Mouse (Mus musculus) kidney, adult 9 months (tissue): ENCODE data around the gene H2al2a.

Experiments
- DNase-seq: peaks from one replicate; pipeline ENCODE4 v3.0.0; 2022

The H2al2a gene

DNA sequence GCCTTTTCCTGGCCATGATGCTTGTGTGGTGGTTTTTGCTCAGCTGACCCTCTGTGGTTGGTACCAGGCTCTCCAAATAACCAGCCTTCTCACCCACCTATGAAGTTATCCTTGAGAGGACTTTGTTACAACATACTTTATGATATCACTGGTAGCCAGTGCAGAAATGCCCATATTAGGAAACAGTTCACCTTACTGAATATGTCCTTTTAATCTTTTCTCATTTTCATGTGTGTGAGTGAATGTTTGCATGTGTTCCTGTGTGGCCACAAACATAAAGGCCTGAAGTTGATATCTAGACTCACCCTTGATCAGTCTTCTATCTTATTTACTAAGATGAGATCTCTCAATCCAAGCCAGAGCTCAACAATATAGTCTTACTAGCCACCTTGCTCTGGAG is at the start of gene H2al2a:
TSS of gene H2al2a (minus strand) at position 101 of the 400 bp plus-strand sequence.
- no peak for DNase-seq

DNA sequence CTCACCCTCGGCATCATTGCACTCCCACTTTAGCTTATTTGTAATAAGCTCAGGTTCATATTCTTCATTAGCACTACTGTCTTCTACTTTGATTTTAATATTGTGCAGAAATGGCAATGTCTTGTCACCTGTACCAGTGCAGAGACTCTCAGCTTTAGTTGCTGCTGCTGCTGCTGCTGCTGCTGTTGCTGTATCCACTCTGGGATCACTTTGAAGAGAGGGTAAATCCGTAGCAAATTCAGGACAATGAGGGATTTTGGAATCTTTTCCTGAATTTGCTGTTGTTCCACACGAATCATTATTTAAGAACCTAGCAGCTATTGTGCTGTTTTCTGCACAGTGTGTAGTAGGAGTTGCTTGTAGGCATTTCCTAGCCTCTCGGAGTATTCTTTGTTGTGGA is 49.4 kb upstream of the H2al2a start:
- no peak for DNase-seq

DNA sequence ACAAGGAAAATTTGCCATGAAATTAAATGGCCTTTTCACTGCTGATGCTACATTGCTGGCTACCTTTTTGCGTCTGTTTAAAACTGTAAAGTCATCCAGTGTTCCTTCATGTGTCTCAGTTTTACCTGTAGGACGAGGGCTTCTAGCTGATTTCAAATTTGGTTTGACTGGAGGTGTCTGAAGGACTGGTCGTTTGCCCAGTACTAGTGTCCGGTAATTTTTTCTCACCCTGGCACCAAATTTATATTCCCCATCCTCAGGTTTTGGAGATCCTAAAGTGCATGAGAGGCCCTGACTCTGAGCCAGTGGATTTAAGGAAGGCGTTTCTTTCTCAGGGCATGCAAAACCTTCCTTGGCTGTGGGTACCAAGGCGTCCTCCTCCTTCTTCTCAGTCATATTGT is 49.0 kb upstream of the H2al2a start:
- DNase-seq = no peak

DNA sequence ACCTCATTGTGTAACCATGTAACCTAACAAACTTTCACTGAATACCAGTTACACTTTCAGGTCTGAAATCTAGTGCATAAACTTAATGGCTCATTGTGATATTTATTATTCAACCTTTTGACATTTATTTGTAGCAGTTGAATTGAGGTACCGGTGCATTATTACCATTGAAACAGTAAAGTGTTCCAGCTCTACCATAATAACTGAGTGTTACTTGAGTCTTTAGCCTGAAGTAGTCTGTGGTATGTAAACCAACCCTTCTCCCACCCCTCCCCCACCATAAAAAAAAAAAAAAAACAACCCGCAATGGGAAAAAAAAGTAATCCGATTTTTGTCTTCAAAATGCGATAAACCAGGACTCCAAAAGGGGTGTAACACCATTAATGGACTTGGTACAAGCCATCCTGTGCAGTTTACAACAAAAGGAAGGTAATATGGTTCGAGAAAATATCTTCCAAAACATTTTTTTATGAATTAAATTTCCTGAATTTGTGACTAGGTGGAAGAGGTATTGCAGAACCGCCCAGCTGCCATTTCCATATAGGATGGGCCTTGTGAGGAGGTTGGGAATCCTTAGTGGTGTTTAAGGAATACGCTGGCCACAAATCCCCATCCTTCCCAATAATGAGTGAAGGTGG is 48.5 kb upstream of the H2al2a start:
- no peak for DNase-seq

DNA sequence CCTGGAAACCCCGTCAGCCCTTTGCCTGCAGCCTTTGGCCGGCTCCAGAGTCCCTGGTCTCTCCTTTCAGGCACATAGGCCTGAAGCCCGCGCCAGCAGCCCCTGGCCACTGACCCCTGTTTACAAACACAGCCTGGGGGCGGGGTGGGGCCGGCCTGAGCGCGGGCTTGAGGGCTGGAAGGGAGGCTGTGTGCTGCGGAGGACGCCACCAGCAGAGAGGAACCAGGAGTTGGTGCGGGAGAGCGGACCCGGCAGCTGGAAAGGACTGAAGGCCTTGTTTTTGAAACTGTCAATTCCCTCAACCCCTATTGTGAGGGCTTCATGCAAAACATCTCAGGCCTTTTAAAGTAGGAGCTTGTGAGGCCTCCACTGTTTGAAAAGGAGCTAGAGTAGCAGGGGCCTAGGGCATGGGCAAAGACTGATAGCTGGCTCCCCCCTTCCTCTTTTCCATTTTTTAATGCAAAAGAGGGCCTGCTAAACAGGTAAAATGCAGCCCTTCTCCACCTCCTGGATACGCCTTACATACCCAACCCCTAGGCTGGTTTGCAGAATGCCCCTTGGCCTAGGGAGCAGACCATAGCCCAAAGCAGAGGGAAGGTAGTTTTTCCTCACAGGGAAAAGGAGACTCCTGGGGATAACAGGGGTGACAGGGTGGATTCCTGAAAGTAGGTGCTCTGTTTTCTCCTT is 44.6 kb upstream of the H2al2a start:
- DNase-seq = peak; percentile 74

DNA sequence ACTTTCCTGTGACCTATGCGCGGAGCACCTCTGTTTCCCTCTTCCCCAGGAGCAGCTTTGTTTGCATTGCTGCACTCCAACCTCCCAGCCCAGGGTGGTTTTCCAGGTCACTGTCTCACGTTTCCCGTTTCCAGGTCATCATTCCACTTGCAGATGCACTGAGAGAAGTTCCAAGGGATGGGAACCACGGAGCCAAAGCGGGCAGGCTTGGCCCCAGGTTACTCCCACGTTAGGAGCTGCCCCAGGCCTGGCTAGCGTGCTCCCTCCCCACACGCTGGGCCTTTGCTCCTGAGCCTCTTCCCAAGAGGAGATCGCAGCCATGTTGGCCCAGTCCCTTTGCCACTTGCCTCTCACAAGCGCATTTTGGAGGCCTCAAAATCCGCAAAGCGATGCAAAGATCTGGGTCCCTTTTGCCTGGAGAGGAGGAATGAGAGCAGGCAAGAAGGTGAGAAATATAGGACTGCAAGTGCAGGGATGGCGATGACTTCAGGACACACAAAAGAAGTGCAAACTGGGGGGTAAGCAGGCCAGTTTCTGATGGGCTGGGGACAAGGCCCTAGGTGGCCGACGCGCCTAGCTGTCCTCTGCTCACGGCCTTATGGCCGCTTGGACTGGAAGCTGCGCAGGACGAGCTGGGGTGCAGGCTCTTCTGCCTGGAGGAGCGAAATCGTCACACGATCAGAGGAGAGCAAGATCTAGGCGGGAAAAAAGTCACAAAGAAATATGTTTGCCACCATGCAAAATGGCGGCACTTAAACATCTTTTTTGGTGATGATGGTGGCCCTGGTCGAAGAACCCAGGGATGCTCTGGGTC is 43.8 kb upstream of the H2al2a start:
- DNase-seq = peak; percentile 25

DNA sequence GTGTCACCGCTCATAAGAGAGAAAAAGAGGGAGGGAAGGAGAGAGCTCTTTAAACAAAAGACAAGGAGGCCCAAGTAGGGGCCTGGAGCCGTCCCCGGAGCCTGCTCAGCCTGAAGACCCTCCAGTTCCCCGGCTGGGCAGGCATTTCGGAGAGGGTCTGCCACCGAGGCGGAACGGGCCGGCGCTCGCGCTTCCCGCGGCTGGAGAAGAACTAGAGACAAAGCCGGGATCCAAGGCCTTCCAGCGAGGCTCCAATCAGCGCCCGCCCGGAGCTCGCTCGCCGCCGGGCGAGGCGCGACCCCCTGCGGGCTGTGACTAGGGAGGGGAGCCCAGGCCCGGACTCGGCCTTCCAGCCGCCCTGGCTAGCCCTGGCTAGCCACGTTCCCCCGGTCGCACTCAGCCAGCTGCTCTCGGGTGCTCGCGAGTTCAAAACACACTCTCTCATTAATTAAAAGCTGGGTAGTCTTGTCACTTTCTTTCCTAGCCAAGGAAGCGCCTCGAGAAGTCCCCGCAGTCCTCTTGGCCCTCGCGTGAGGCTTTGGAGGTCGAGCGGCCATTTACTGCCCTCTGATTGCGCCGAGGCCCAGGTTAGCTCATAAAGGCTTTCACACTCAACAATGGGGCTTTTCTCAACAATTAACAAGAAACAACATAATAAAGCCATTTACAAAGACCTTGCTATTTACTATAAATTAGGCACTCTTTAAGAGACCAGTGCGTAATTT is 43.0 kb upstream of the H2al2a start:
- no peak for DNase-seq

DNA sequence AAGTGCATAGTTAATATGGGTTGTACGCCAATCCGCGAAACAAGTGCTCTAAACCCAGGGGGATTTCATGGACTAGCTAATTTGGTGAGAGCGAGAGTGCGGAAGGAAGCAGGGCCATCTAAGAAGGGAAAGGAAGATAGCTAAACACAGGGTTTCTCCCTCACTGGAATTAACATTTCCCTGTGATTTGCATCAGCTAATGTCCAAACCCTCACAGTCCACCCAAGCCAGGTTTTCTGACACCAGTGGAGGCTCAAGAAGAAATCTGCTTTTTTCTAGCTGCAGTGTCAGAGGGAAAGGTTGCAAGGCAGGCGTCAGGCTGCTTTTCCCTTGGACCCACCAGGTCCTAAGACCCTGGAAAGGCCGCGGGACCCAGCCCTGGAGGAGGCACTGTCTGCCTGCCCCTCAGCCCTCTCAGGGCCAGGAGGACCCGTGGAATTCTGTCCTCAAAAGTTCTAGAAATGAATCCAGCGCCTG is 42.2 kb upstream of the H2al2a start:
- DNase-seq = peak; percentile 6

DNA sequence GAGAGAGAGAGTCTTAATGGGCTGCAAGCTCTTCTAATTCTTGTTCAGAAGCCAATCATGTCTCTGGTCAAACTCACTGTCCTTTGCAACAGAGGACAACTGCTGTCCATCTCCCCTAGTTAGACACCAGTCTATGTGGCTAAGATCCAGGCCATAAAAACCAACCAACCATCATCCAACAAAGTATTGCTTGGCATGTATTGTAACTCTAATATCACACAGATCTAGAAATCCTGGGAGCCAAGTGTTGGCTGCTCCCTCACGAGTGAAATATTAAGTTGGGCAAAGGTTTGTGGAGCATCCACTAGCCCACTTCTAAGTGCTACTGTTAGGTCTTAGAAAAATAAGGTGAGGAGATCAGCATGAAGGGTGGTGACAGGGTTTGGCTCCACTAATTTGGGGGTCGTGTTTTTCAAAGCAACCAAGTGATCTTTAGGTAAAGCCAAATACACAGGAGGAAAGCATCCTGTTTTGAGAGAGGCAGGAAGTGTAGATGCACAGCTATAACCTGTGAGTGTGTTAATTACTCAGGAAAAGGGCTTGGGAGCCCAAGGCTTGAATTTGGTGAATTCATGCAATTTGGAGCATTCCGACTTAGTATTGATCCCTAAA is 41.5 kb upstream of the H2al2a start:
- peak; percentile 89 for DNase-seq

DNA sequence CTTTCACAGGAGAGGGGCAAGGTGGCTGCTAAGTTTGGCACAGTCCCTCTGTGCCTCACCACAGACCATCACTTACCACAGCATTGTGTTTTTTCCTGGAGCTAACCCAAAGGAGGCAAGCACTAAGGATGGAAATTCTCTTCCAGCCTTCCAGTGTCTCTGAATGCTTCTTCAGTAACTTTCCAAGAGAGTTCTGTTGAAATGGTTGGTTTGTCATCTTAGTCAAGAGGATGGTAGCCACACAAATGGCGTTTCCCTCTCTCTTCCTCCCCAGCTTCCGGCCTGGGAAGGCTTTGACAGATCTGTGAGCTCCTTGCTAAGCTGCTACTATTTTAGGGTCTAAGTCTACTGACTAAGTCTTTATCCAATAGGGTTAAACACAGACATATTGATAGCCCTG is 40.7 kb upstream of the H2al2a start, which contains the start of gene A930004D18Rik:
TSS of gene A930004D18Rik (minus strand) at position 247 of the 400 bp plus-strand sequence.
- no peak for DNase-seq

DNA sequence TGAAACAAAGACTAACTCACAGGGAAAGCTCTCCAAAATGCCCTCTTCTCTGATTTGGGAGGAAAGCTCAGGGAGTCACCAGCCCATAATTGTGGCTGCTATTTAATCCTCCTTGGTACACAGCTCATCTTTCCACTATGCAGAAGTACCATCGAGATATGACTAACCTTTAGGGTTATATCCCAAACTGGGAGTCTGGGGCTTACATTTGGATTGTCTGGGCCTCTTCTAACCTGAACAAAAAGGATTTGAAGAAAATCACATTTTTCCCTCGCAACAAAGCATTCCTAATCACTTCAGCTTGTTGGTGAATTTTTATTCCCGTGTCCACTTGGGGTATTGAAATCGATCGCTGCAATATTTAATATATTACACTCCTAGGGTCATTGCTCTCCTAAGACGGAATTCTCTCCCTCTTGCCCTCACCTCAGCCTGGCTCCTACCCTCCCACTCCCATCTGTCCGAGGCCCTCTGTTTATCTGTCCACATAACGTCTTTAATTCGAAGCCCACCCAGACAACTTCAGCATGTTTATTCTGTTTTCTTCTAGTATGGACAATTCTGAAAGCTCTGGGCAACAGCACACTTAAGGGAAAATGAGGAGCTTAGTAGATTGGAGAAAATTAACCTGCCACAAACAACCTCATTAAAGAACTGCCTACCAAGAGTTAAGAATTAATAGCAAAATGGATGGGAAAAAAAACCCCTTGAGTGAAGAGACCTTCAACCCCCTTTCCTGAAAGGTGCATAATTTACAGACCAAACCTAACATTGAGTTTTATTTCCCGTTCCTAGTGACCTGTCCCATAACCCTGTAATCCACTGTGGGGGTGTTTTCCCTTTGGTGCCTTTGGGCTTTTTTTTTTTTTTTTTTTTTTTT is 37.9 kb upstream of the H2al2a start:
- DNase-seq = peak; percentile 73

DNA sequence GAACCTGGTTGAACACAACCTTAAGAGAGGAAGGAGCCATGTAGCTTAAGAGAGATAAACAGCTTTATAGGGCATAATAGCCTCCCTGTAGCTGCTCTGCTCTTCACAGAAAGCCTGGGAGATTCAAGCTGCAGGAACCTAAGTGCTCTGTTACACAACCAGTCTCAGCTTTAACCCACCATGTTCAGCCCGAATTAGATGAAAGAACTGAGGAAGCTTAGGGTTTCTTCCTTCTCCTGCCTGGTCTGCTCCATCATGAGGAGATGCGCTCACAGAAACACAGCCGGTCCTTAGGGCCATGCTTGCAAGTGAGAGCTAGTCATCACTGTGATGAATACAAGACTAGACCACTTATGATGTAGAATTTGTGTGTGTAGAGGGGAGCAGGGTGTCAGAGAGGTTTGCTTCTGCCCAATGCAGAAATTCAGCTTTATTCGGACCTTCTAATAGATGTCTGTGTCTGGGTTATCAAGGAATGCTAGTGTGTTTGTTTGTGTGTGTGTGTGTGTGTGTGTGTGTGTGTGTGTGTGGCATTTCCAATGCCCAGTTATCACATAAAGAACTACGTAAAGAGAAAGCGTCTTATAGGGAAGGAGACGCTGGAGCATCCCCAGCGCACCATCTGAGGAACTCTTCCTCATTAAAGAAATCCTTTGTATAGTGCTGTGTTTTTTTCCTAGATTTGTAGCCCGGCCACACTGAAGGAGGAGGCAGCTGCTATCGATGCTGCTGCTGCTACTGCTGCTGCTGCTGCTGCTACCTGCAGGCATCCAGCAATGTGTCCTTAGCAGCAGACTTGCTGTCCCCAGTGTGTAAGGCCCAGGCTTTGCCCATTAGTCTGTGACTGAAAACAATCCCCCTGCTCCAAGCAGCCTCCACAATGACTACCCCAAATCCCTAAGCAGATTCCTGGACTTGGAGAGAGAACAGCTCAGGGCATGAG is 36.7 kb upstream of the H2al2a start:
- peak; percentile 9 for DNase-seq

DNA sequence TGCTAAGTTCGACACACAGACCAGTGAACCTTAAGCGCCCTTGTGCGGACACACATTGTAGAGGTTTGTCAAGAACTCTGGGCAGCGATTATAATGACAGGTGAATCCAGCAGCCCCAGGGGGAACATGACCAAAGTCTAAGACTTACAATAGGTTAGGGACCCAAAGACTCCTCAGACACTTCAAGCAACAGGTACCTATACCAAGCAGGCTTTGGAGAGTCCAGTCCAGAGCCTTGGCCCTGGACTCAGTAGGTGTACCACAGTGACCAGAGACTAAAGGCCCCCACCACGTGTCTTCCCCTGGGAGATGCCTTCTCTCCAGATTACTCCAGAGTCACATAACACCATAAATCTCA is 35.8 kb upstream of the H2al2a start:
- DNase-seq = peak; percentile 75

DNA sequence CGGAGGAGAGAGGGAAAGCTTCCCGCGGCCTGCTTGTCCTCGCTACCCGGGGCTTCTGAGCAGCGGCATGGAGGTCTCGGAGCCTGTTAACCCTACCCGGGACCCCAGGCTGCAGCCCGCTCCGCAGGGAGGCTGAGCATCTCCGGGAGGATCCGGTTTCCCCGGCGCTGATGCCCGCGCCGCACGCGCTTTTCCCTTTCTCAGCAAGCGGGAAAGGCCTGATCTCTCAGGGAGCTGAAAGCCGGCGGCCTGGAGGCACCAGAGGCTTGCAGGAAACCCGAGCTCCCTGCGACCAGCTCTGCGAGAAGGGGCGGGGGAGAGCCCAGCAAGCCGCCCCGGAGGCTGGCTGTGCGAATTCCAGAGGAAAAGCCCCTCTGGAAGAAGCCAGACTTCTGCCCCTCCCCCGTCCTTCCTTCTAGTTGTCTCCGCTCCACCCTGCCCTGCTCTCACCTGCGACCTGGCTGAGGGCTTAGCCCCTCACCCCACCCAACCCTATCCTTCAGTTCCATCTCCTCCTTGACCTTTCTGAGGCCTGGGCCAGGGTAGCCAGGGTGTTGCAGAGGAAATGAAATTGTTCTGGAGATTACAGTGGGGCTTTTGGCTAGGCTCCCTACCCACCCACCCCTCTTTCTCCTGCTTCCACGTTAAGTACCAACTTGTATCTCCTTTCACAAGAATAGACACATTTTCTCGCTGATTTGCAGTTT is 35.2 kb upstream of the H2al2a start:
- DNase-seq = peak; percentile 64

DNA sequence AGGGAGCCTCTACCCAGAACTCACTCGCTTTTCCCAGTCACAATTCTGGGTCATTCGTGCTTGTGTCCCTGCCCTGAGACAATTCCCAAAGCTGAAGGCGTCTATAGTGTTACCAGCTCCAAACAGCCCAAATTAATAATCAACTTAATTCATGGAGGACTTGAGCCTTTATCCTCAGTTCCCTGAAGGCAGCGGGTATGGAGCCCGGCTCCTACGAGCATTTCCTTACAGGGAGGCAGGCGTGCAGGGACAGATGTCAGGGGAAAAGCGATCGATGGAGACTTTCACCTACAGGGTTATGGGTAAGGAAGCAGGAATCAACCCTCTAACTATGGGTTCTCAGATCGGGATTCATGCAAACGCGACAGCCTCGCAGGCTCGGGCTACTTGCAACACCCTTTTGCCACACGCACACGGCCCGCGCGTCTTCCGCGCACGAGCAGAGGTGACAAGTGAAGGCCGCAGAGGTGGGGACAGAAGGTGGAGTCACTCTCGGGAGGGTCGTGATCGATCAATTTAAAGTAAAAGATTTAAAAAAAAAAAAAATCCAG is 34.6 kb upstream of the H2al2a start:
- peak; percentile 70 for DNase-seq

DNA sequence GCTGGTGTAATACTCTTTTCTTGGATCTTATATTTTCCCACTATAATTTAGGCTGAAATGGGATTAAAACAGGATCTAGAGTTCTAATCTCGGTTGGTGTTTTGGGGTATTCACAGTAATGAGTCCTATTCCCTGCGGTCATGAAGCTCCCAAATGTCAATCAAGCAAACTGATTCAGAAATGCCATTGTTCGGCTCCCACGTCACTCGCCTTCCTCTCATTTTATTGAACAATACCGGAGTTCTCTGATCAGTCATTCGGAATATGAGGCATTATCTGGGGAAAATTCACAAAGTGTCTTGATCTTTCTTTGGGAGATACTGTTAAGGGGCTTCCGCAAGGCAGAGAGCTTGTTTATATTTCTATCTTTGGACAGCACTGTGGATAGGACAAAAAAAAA is 33.8 kb upstream of the H2al2a start:
- peak; percentile 44 for DNase-seq

DNA sequence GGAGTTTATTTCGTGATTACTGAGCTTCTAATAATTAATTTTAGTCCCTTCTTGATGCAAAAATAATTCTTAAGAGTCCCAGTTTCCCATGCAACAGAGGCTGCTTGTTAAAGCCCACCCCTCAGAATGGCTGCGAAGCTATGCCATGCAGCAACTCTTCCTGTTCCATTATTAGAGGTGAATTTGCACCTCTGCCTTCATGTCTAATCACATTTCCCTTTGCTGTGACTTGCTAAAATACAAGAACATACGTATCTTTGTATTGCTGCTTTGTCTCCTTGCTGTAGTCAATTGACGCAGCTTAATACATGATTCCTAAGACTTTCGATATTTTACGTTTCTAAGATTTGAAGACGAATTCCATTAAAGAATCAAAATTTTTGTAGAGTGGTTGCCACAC is 32.9 kb upstream of the H2al2a start:
- DNase-seq = peak; percentile 8

DNA sequence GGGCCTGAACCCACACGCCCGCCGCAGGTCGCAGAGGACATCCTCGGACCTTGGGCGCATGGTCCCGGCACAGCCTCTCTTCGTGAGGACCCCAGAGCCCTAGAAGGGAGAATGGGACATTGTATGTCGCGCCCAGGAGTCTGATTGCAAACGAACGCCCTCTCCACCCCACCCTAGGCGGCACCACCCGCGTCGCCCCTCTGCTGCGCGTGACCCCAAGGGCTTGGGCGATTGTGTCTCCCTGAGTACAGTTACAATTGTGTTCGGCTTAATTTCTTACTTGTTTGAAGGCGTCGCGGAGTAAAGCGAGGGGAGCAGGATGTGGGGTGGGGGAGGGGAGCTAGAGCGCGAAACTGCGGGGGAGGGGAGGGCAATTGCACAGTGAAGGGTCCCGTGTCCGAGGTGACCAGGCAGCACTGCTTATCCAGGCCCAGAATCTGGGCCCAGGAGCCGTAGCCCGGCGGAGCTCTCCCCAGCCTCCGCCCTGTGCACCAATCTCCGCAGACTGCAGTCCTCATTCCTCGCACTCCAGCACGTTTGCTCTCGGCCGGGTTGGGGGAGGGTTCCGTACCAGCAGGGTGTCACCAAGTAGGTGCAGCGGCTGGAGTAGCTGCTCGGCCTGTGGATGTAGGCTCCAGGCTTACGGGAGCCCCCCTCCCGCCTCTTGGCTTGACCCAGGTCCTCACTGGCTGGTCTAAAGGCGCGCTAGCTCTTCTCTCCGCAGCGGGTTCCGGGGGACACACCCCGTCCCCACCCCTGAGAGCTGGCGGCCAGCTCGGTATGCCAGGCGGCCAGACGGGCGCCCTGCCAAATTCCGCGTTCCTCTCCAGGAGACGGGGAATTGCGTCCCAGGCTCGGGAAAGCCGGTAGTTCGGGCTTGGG is 31.6 kb upstream of the H2al2a start:
- peak; percentile 97 for DNase-seq
